Mouse (Mus musculus): ENCODE data around the gene Fsd1l.
"Not testable (repeated sequence)": the region's sequence is repeated elsewhere in the genome, so short reads cannot be mapped to it uniquely, and the experiment has no call there.

Fsd1l gene

DNA sequence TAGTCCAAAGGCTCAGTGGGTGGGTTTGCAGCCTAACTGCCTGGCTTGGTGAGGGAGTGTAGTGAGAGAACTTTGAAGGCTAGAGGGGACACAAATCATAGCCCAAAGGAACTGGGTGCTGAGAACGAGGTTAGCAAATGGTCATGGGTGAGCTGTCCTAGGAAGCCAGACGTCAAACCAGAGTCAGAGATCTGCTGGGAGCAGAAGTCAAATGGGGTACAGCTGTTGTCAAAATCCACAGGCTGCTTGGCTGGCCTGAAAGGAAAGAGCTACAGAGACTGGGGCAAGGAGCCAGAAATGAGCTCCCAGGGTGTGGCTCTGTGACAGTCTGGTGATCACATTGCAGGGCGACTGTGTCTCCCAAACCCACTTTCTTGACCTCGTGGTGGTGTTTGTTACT is 2.3 kb upstream of the Fsd1l start:
- DNase-seq (ENCODE audit: low read depth, low spot score): no peak

DNA sequence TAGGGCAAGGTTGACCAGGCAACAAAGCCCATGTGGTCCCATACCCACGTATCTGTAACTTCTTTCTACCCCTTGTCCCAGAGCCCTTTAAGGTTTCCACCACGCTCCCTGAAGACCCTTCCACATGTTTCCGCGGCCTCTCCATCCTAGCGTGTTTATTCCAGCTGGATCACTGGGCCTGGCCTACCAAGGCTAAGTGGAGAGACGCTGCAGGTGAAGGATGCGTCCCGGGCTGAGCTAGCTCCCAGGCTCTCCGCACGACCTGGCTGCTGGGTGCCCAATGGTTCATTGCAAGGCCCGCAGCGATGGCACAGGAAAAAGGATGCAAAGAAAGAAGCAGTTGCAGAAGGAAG is 332 bp upstream of the Fsd1l start:
- DNase-seq (ENCODE audit: low read depth, low spot score): no peak

DNA sequence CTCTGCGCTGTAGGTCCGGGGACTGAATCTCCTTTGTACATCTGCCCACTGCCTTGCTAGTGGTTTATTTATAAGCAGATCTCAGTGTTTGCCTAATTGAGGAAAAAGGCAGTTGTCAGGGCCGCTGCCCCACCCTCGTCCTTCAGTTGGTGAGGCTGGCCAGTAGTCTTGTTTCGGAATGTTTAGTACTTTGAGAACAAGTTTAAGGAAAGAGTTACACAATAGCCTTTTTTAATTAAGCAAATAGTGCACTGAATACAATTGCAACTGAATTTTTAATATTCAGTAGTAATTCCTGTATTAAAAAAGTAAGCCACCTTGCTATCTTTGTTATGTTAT is 709 bp downstream of the Fsd1l start:
- peak; percentile 71 for DNase-seq (ENCODE audit: low read depth, low spot score)

DNA sequence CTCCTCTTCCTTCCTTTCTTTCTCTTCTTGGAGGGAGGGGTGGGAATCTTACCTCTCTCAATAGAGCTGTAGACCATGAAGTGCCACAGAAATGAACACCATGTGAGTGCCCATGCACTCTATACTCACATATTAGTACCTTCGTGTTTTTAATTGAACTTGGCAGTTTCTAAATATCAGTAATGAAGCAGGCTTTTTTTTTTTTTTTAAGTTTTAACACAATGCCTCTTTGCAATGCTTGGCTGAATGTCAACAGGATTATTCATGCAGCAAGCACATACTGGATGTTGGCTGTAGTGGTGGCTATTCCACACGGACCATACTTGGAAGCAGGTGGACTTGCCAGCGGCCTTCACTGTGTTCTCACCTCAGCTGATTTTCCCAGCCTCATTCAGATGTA is 4.1 kb downstream of the Fsd1l start:
- no peak for DNase-seq (ENCODE audit: low read depth, low spot score)

DNA sequence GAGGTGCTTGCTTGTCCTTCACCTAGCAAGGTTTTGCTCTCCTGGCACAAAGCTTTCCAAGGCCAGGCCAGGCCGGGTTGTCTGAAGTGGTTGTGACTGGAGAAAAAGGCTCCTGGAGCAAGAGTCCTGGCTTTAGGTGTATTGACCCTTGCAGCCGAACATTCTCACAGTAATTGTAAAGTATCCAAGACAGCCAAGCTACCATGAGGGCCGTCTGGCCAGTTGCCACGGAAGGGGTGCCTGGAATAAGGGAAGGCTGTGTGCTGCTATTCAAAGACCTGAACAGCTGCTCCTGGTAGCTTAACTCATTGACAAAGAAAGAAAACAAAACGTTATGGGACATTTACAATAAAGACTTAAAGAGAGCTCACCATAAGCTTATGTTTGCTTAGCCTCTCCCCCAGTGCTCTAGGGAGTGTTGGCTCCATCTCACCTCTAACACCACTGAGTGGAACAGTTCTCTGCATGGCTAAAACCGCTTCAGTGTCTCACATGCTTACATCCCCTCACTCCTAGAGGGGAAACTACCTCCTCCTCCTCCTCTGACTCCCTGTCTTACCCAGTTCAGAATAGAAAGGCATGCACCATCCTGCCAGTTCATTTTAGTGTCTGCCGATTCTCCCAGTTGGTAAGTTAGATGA is 6.1 kb downstream of the Fsd1l start:
- no peak for DNase-seq (ENCODE audit: low read depth, low spot score)

DNA sequence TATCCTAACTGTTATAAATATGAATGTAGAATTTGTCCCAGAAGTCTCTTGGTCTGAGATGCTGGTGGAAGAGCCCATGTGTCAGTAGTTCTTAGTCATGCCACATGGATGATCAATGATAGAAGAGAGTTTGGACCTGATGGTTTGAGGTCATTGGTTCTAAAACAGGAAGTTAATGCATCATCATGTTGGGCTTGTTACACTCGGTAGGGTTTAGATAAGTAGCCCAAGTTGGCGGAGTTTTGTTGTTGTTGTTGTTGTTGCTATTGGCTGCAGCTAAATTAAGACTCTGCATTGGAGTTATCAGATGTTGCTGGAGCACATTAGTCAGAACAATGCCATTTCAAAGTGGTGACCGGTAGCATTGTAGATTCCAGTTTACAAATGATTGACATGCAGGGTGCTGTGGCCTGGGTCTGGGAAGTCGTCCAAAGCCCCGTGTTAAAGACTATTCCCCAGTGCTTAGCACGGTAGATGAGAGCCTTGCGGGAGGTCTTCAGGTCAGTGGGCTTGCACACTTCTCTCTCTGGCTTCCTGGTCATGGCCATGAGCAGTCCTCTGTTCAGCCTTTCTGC is 7.4 kb downstream of the Fsd1l start:
- no peak for DNase-seq (ENCODE audit: low read depth, low spot score)

DNA sequence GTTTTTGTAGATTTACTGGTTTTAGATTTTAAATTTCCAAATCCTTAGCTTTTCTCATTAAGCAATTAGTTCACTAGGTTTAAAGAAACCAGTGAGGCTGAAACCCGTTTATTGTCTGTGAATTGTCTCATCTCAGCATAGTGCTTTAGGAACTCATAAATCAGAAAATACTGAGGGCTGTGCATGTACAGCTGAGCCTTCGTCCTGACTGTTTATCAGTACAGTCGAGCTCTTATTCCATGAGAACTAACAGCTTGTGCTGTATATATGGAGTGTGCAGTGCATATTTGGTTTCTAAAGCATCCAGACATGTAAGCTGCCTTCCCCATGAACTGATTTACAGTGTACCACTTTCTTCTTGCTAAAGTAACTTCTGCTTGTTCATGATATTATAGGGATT is 26.8 kb downstream of the Fsd1l start:
- DNase-seq (ENCODE audit: low read depth, low spot score): no peak

DNA sequence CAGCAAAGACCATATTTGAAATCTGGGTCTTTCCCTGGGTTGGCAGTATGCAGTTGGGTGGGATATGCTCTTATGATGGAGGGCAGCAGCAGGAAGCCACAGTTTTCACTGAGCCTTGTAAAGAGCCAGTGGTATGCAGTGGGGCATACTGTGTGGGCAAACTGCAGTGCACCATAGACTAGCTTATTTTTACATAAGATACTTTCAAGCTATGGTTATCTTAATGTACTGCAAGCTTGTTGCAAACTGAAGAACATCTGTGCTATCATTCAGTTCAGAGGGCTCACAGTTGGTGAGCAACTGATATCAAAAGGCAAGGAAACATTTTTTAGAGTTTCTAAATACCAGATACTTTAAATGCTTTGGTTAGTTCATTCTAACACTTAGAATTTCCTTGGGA is 29.4 kb downstream of the Fsd1l start:
- DNase-seq (ENCODE audit: low read depth, low spot score): no peak

DNA sequence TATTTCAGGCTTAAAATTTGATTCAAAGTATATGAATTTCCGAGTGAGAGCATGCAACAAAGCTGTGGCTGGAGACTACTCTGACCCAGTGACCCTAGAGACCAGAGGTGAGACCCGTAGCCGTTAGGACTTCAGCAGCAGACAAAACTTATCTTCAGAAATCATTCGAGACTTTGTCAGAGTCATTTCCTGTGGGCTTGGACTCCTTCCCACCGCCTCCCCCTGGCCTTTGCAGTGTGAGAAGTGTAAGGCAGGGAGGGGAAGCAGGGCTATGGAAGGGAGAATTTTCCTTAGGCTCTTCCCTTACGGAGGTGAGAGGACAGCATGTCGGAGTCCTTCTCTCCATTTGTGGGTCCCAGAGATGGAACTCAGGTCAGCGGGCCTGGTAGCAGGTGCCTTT is 50.8 kb downstream of the Fsd1l start:
- no peak for DNase-seq (ENCODE audit: low read depth, low spot score)

DNA sequence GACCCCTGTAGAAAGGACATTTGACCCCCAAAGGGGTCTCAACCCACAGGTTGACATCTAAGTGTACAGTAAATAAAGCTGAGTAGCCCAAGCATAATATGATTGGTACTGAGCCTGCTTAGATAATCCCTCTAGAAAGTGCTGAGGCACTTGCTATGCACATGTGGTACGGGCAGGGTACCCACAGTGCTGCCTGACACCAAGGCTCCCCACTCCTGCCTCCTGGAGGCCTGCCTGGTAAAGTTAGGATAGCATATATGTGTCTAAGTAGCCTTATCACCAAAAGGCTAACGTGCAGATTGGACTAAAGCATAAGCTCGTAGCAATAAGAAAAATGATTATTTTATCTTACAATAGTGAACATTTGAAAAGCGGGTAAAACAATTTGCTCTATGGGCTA is 57.7 kb downstream of the Fsd1l start:
- no peak for DNase-seq (ENCODE audit: low read depth, low spot score)

DNA sequence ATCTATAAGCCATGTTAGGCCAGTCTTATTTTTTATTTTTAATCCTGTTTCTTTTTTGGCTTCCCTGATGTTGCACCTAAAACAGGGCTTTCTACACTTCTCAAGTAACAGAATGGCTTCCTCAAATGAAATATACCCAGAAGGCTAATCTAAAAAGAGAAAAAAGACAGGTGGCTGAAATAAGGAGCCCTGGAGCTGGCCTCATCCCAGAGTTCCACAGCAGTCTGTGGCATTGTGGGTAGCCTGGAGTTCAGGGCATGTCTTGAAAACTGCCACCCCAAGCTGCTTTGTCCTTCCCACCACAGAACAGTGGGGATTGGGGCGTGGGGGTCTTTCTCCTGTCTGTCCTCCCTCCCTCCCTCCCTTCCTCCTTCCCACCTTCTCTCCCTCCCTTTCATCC is 60.1 kb downstream of the Fsd1l start:
- no peak for DNase-seq (ENCODE audit: low read depth, low spot score)

DNA sequence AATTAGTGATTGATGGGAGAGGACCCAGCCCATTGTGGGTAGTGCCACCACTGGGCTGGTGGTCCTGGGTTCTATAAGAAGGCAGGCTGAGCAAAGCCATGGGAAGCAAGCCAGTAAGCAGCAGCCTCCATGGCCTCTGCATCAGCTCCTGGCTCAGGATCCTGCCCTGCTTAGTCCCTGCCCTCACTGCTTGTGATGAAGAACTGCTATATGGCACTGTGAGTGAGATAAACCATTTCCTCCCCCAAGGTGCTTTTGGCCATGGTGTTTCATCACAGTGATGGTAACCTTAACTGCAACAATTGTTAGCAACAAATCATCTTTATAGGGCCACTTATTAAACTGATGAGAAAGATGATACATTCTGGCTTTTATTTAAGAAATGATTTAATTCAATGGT is 77.9 kb downstream of the Fsd1l start:
- DNase-seq (ENCODE audit: low read depth, low spot score): peak; percentile 70

DNA sequence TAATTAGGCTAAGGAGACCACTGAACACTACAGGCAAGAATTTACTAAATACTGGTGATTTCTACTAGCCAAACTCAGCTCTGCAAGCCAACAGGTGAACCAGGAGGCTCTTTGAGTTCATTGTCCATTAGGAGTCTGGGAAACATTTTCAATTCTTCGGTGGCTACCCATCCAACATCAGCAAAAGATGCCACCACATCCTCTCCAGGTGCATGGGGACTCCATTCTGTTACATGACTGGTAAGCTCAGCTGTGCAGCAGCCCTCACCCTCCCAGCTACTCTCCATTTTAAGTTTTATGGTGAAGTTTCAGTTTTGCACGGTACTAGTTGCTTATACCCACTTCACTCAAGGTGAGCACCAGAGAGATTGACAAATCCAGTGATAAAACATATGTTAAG is 78.8 kb downstream of the Fsd1l start:
- DNase-seq (ENCODE audit: low read depth, low spot score): peak; percentile 84

DNA sequence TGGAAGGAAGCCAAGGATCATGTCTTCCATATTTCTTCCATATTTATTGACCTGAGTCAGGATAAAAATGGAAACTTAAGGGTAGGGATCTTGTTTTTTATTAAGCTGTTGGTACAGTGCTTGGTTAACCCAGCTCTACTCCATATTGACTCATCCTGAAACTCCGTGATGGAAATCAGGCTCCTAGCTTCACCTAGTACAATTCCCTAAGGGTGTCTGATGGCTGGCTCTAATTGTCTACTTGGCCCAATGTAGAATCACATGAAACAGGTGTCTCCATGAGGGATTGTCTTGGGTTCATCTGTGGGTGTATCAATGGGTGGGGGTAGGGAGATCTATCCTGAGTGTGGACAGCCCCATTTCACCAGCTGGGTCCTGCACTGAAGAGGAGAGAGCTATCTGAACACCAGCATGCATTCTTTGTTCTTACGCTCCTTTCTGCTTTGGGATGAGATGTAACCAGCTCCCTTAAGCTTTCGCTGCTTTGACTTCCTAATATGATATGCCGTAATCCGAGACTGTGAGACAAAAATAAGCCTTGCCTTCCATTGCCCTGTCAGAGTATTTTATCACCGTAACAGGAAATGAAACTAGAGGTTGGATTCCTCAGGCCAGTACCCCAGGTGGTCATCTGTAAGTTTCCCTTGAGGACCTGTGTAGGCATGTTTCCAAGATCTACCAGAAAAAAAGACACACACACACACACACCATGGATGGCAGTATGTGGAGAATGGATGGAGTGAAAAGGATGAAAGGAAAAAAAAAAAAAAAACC is 79.5 kb downstream of the Fsd1l start:
- peak; percentile 63 for DNase-seq (ENCODE audit: low read depth, low spot score)

DNA sequence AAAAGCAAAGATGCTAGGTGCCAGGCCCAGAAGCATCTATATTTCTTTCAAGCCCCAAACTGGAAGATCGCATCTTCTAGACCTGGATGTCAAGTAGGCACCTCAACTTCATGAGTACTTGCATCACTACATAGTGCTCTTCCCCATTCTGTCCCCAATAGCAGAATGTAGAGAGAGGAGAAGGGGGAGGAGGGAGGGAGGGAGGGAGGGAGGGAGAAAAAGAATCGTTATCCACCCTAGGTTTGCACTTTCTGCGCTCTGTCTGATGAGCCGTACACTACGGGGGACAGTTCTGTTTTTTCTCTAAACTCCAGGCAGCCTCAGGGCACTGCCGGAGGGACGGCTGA is 82.4 kb downstream of the Fsd1l start, which contains the start of gene Fktn:
Fktn (plus strand) TSS at position 295 of the 347 bp plus-strand sequence.
- no peak for DNase-seq (ENCODE audit: low read depth, low spot score)

DNA sequence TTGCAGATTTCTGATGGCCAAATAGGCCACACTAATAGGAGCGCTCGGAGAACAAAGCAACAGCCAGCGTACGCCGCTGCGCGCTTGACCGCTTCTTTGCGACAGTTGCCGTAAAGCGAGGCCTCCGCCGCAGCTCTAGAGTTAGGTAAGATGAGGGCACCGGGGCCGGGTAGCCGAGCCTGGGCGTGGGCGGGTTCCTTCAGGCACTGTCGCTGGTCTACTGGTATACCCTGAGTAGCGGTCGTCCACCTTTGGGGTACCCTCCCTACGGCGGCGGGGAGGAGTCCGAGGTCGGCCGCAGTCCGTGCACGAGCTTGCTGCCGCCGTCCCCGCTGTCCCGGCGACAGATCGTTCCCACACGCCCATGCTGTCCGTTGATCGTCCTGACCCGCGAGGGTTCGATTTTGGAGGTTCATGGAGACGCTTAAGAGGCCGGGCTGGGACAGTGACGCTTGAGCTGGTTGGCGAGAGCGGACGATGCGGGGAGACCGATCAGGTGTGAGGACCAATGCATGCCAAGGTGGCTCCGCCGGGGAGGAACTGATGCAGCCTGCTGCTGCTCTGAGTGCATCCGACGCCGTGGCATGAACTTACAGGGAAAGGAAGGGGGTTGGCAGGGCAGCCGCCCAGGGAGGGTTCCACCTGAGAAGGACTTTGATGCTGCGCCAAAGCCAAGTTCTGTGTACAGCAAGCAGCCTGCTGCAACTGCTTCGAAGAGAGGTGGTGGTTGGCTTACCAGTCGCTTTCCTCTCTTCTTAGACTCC is 83.0 kb downstream of the Fsd1l start:
- DNase-seq (ENCODE audit: low read depth, low spot score): peak; percentile 97

DNA sequence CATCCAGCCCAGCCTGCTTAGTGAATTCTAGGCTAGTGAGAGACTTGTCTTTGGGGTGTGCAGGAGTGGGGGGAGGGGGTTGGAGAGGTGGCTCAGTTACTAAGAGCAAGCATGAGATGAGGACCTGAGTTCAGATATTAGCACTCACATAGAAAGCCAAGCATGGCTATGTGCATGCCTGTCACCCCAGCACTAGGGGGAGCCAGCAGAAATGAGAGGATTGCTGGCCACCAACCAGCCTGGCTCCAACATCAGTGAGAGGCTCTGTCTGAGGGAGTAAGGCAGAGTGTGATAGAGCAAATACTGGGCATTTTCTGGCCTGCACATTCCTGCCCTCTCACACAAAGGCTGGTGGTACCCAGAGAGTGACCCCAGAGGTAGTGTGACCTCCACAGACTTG is 84.7 kb downstream of the Fsd1l start:
- peak; percentile 58 for DNase-seq (ENCODE audit: low read depth, low spot score)

DNA sequence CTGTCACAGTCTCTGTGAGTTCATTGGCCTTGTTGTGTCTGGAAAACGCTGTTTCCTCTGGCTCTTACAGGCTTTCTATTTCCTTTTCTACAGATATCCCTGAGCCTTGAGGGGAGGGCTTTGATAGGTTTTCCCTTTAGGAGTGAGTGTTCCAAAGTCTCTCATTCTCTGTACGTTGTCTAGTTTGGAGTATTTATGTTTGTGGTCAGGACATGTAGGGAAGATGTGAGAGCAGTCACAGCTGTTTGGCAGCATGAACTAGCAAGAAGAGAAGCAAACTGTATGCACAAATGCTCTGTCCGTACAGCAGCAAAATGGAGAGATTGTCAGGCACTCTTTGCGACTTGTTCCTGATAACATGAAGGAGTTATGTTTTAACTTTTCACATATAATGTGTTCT is 86.3 kb downstream of the Fsd1l start:
- no peak for DNase-seq (ENCODE audit: low read depth, low spot score)

DNA sequence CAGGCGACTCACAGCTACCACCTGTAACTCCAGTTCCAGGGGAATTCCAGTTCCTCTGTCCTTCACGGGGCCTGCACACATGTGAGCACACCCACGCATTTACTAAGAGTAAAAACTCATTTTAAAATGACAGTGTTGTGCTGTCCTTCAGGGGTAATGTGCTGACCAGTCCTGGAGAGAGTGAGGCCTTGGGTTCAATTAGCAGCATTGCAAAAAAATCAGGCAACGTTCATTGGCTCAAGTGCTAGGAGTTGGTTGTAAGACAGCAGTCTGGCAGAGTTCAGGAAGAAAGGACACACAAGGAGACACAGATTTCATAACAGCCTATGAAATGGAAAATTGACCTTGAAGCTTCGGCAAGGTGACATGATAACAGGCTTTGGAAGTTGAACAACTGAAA is 87.0 kb downstream of the Fsd1l start:
- DNase-seq (ENCODE audit: low read depth, low spot score): no peak

DNA sequence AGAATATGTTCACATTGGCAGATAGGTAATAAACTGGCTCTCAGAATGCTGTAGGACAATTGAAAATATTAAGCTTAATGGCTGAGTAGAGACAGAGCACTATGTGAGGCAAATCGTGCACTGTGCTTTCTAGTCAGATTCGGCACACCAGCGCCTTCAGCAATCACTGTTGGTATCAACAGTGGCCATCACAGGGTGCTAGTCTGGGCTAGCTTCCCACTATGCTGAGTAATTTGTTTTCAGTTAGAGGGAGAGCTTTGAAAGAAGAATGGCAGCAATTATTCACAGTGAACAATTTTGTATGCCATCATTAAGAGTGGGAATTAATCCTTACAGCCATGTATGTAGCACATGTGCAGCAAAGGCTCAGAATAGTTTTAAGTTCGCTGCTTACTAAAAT is 91.2 kb downstream of the Fsd1l start:
- no peak for DNase-seq (ENCODE audit: low read depth, low spot score)

DNA sequence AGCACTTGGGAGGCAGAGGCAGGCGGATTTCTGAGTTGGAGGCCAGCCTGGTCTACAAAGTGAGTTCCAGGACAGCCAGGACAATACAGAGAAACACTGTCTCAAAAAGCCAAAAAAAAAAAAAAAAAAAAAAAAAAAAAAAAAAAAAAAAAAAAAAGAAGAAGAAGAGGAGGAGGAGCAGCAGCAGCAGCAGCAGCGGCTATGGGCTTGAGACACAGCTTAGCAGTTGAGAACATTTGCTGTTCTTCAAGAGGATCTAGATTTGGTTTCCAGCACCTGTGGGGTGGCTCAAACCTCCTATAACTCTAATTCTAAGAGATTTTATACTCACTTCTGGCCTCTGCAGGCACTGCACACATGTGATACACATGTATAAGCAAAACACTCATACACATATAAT is 94.8 kb downstream of the Fsd1l start:
- DNase-seq (ENCODE audit: low read depth, low spot score): not testable (repeated sequence)

DNA sequence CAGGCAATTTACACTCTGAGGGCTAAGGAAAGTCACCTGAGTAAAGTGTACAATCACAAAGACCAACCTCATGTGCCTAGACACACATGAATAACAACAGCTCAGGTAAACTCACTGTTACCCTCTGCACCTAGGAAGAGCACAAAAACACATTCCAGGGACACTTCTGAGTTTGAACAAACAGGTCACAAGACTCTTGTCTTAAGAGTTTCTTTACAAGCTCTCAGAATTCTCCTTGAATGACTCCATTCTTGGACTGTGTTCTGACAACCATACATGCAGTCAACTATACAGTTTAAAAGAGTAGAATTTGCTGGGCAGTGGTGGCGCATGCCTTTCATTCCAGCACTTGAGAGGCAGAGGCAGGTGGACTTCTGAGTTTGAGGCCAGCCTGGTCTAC is 96.8 kb downstream of the Fsd1l start:
- no peak for DNase-seq (ENCODE audit: low read depth, low spot score)

Data from A20 (cell line).